Mouse (Mus musculus): Measurements from ENCODE around the gene Gm20696.

GRCm38 (mm10) chr6:99388023-99388422 lies 278.6 kb downstream of the Gm20696 start:
- TF ChIP-seq POLR2A (IDR thresholded peaks at IDR 0.05; ENCODE audit: borderline replicate concordance, control insufficient read depth, low read depth, low read length) (no peak), CTCF (IDR thresholded peaks at IDR 0.05; ENCODE audit: control insufficient read depth, insufficient read depth, low read length) (no peak)
